Mouse (Mus musculus) lung, postnatal 0 days (tissue): ENCODE measurements at regions not wholly inside any gene's neighbourhood (a gene's known extent, or its start where the extent isn't known, plus 50 kb on each side); places are given as distances from the start of the nearest gene placed in this dataset.

Experiments
- CTCF ChIP-seq: IDR thresholded peaks from 2 replicates; pipeline ENCODE4 v1.5.1; 2016; ENCODE audit warnings: antibody characterized with exemption, mild to moderate bottlenecking
- EP300 ChIP-seq: IDR thresholded peaks from 2 replicates; pipeline ENCODE4 v1.6.1; 2016; ENCODE audit warnings: antibody characterized with exemption, mild to moderate bottlenecking, control low read depth

DNA sequence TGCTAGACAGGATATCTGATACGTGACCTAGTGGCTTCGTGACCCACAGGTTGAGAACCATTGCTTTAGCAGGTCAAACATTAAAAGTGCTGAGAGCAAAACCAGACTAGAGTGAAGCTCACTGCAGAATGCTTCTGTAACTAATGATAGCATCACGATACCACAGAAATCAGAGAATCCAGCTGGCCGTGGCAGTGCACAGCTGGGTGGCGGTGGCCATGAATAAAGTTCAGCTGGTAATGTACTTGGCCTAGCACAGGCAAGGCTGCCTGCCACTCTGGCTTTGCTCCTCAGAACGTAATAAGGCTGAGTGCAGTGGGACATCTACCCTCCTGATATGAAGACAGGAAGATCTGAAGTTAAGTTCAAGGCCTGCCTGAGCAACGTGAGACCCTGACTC lies 56.7 kb upstream of the Fam78b start:
- TF ChIP-seq EP300 (no peak), CTCF (no peak)
